Mouse (Mus musculus) left cerebral cortex, adult 9 months (tissue): ENCODE data around the gene Stox2.
A peak's percentile ranks its signal among the peaks of the same experiment; 100 is the strongest.

Experiments
- DNase-seq, 2 experiments: peaks; one replicate each; pipeline ENCODE4 v3.0.0; 2022; ENCODE audit warnings: low spot score in 2 of 2

Stox2 gene

GRCm38 (mm10) chr8:47409061-47409460 is 37.1 kb downstream of the Stox2 start:
- no peak for DNase-seq

DNA sequence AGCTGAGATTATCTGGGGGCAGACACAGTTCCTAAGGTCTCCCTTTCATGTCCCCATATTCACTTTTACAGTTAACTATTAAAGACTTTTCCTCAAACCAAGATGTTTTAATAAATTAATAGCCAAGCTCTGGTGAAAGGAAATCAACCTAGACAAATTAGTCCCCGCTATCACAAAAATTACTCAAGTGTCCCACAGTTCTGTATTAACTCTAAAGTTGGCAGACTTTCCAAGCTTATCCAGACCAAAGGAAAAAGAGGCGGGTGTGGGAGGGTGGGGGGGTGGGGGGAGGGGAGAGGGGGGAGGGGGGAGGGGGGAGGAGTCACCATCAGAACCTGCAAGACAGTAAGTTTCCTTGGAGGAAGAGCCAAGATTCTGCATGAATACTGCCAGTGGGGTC is 41.3 kb downstream of the Stox2 start:
- no peak for DNase-seq

GRCm38 (mm10) chr8:47392927-47393326 is 53.2 kb downstream of the Stox2 start:
- no peak for DNase-seq

DNA sequence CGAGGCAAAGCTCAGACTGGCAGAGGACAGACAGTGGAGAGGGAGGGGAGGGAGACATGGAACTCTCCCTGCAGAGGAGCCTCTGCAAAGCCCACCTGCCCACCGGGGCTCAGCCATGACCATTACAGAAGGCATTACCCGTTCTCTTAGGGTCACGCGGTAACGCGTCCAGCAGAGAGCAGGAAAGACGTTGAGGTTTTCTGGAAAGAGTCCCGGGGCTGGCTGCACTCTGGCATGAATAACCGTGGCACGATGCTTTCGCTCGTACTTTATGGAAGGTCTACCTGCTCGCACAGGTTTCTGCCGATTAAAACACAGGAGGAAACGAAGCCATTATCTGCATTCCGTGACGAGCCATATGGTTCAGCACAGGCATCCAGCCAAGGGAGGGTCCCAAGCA is 53.9 kb downstream of the Stox2 start:
- DNase-seq: no peak

DNA sequence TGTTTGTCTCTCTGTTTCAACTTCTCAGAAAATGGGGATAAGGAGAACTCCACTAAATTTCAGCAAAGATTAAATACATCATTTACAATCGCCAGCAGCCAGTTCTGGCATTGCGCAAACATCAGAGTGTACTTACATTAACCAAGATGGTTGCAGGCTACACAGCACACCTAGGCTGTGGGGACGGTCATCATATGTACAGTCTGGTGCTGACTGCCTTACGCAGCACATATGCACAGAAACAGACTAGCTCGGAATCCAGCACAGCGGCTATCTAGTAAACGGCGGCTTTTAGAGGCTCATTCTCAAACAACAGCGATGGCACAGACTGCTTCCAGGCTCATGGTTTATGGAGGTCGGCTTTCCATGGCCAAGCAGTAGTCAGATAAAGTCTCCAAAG is 54.3 kb downstream of the Stox2 start:
- DNase-seq: no peak

- DNase-seq: no peak
Observed at GRCm38 (mm10) chr8:47389430-47389829, 56.7 kb downstream of the Stox2 start.

- DNase-seq: no peak
Observed at GRCm38 (mm10) chr8:47388171-47388570, 58.0 kb downstream of the Stox2 start.

- no peak for DNase-seq
Observed at GRCm38 (mm10) chr8:47385810-47386209, 60.4 kb downstream of the Stox2 start.

DNA sequence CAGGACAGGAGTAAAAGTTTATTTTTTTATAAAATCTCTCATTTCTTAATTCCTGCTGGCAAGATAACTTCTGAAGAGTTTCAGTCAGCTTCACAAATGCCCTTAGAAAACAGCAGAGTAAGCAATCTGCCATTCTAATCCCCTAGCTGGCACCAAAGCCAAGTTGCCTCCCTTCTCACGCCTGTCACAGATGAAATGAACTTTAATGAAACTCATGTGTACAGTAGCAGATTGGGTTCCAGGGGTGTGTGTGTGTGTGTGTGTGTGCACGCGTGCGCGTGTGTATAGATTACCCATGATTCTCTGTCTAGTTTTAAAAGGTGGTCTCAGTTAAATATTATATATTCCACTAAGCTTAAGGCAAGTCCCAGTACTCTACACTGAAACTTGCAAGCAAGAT is 62.0 kb downstream of the Stox2 start:
- DNase-seq: no peak

DNA sequence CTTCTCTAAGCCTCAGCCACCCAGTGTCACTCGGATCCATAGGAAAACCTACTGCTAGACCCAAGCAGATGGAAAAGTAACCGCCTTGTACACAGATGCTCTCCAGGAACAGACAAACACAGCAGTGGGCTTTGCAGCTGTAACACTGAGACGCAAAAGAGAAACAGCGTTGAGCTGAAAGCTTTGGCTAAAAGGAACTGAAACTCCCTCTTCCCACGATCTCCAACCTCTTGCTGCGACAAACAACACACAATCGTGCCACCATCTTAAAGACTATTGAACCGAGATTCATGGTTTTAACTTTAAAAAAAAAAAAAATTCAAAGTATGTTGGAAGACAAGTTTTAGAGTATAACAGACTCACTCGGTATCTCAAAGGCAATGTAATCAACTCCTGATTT is 62.5 kb downstream of the Stox2 start:
- no peak for DNase-seq

DNA sequence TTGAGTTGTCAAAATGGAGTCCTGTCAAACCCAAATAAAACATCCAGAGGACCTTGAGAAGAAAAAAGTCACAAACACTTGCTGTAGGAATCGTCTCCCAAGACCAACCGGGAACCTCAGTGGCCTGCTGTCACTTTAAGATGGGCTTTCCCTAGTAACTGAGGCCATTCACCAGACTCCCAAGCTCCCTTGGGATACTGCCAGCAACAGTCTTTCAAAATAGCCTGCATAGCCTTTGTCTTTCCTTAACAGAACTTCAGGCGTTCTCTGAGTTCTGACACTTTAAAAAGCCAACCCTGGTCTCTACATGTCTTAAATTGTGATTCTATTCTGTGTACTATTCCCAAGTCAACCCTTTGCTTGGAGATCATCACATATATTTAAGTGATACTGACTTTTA is 64.9 kb downstream of the Stox2 start:
- DNase-seq: peak in 1 of 2 experiments; percentile 29

DNA sequence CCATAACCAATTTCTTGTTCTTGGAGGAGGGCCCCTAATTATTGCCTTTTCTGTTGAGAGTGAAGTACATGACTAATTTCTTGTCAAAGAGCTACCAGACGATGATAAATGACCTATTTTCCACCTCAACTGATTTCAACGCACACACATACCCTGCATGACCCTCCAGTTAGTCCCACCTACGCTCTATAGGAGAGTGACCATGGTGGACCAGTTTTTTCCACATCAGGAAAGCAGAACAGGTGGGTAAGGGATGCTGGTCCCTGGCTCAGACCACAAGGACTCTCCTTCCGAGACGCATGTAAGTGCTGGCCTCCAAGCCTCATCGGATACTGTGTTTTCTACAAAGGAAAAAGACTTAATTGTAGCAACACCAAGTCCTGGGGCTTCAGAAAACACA is 65.4 kb downstream of the Stox2 start:
- no peak for DNase-seq

DNA sequence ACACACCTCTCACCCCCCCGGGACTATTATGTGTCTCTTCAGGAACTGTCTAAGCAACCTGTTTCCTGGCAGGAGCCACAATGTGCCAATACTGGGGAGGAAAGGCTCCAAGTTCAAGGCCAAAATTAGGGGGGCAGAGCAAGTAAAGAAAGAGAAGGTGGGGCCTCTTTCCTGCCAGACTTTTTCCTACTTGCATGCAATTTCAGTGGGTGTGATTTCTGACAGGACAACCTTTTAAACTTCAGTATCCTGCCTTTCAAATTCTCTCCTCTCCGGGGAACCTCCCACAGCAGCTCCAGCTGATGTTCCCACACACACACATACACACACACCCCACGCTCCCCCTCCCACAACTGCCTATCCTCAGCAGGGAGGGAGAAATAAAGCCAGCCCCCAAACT is 66.1 kb downstream of the Stox2 start:
- DNase-seq: no peak

DNA sequence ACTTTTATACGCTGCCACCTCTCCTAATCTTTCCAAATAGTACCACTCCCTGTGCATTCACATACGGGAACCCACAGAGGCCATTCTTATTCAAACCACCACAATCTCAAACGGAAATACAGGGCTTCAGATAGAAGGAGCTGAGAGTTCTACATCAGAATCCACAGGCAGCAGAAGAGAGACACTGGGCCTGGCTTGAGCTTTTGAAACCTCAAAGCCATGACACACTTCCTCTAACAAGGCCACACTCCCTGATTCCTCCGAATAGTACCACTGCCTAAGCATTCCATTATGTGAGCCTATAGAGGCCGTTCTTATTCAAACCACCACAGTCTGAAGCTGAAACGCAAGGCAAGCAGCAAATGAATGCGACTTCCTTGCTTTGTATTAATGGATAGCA is 69.5 kb downstream of the Stox2 start:
- DNase-seq: no peak

DNA sequence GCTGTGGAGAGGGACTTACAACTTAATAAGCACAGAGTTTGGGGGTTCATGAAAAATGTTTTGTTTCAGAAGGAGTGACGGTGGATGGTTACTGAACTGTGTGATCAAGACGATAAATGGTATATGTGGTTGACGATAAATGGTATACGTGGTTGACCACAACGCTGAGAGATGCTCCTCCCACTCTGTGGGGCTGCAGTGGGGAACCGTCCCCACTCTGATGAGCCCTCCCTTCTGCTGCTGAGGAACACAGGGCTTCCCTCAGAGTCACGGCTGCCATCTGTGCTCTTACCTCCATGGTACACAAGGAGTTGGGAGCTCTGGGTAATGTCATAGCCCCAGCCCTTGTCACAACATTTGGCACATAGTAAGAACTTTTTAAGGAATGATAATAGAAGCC is 72.4 kb downstream of the Stox2 start:
- DNase-seq: no peak

- no peak for DNase-seq
Observed at GRCm38 (mm10) chr8:47371539-47371938, 74.6 kb downstream of the Stox2 start.

DNA sequence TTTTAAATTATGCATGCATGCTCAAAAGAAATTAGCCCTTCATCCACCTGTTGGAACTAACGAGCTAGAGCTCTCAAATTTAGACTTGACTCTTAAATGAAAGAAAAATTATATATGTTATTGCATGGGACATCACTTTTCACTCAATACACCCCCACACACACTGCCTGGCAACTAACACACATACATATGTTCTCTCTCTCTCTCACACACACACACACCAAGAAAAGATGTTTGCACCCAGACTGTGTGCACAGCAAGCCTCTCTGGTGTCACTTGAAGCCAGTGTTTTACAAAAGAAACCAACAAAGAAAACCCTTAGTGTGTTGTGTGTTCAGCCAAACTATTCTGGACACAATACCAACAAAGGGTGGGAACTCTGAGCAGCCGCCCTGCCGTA is 75.1 kb downstream of the Stox2 start:
- DNase-seq: no peak

DNA sequence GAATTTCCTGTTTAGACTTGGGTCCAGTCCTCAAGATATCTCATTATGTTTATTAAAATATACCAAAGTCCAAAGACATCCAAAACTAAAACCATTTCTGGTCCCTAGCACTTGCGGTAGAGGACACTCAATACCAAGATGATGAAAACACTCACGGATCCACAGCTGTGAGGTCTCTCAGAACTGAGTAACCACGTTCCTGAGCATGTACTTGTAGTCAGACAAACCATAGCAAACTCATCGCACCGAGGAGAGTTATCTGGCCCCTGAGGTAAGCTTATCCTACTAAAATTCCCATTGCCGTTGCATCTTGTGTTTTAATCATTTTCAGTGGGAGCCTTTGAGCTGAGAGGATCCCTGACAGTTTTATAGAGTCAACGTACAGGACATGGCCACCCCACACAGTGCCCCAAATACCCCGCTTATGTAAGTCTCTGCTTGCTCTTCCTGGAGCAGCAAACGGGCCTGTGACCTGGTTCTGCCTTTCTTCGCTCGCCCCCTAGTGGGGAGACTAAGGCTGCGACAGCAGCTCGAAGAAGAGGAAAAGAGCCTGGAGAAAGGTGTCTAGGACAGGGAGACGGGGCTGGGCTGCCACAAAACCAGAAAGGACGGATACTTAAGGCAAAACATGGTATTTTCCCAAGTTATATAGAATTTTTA is 75.6 kb downstream of the Stox2 start:
- DNase-seq: peak; percentile 76 to 91

DNA sequence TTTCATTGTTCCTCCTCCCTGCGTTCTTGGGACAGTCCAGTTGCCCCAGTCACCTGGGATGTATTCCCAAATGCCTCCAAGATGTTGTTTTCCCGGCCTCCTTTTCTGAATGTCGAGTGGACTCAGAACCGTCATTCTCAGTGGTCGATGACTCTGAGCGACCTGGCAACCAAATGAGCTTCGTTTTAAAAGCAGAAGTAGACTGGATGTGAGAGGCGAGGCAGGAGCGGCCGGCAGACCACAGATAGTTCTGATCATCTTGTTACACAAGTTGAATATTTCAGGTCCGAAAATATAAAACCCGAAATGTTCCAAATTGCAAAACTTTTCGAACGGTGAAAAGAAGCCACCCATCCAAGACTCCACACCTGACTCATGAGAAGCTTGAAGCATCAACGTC is 76.2 kb downstream of the Stox2 start:
- no peak for DNase-seq

DNA sequence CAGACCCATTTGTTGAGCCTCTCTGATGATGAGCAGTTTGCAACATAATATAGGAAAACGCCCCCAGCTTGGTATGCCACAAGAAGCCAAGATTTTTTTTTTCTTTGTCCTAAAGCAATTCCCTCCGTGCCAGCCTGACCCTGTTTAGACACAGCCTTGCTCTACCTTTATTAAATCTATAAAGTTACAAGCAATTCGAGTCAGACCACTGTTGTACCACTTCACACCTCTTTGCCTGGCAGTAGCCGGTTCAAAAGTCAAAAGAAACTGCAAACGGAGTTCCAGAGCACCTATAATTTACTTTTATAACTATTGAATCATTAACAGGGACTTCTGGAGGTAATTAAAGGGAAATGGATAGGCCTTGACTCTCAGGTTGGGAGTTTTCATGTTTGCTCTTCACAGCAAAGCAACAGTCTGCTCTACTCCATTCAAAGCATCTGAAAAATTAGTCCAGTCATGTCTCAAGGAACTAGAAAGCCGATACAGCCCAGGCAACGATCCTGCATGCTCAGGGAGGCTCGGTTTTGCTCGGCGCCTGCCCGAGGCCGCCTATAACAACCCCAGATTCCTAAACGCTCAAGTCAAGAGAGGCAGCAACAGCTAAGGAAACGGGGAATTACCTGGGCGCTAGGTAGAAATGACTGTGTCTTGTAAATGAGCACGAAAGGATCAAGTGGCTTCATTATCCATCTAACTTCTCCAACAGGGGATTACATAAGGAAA is 77.0 kb downstream of the Stox2 start:
- DNase-seq: no peak

GRCm38 (mm10) chr8:47367029-47367428 is 79.1 kb downstream of the Stox2 start:
- DNase-seq: no peak

DNA sequence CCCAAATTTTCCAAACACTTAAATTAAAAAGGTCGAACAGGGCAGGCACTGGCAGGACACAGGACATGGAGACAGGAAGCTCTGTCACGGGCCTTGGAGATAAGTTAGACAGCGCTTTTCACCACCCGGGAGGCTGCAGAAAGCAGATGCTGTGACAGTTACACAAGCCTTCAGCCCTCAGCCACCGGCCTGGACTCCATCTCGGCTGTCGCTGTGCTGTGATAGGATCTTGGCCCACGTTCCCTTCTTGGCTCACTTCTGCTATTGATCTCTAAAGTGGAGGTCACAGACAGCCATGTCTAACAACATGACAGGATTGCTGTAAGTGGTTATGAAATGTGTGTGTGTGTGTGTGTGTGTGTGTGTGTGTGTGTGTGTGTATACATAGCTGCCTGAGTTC is 82.9 kb downstream of the Stox2 start:
- no peak for DNase-seq

DNA sequence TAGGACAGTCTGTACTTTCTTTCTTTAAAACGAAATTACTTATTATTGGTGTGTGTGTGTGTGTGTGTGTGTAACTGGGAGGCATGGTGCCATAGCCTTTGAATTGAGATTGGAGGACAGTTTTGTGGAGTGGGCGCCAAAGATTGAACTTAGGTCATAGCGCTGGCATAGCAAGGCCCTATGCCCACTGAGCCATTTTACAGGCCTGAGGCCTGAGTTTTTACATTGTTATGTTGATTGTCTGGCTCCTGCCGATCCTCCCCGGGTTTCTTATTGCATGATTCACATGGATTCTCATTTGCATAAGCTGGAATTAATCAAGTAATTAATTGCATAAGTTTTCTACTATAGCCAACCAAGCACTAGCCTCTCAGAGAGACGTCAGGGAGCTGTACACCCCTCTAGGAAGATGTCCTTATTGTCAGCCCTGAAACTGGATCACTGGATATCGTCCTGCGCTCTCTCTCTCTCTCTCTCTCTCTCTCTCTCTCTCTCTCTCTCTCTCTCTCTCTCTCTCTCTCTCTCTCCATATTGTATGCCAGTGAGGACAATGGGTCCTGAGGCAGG is 90.7 kb downstream of the Stox2 start:
- DNase-seq: no peak
